Mouse (Mus musculus) liver, adult 2 months (tissue): ENCODE results near the gene Krtap31-2. TPM values are rescaled to one million over a fixed set of nuclear protein-coding genes. Genes with fewer than 3 reads are reported as not detected.

Source experiments
- DNase-seq: peaks from one replicate; pipeline ENCODE4 v3.0.0-alpha.2; 2011; ENCODE audit warnings: low read depth, low spot score; ENCODE audit errors: extremely low read depth
- H3K27ac ChIP-seq: fragments of 200-500 bp; replicated peaks from 2 replicates; pipeline ENCODE4 v1.5.1; 2012; ENCODE audit warnings: low read depth, mild to moderate bottlenecking, control low read depth, inconsistent platforms, low read length; ENCODE audit not compliant: insufficient read depth
- H3K27me3 ChIP-seq: fragments of 200-500 bp; 2 replicates; pipeline ENCODE4 v1.6.1; 2012; ENCODE audit warnings: mild to moderate bottlenecking, moderate library complexity, low read length, inconsistent platforms; ENCODE audit not compliant: control insufficient read depth, insufficient read depth
- H3K36me3 ChIP-seq: fragments of 200-500 bp; 2 replicates; pipeline ENCODE4 v1.6.1; 2012; ENCODE audit warnings: low read length, inconsistent platforms; ENCODE audit not compliant: control insufficient read depth, insufficient read depth
- H3K4me1 ChIP-seq: fragments of 200-500 bp; 2 replicates; pipeline ENCODE4 v1.6.1; 2011; ENCODE audit warnings: low read length; ENCODE audit not compliant: control insufficient read depth, insufficient read depth
- H3K4me3 ChIP-seq: fragments of 200-500 bp; 2 replicates; pipeline ENCODE4 v1.5.1; 2011; ENCODE audit warnings: low read depth, mild to moderate bottlenecking, control low read depth, low read length, moderate library complexity; ENCODE audit not compliant: insufficient read depth
- H3K79me2 ChIP-seq: fragments of 200-500 bp; 2 replicates; pipeline ENCODE4 v1.6.1; 2012; ENCODE audit warnings: inconsistent platforms, mild to moderate bottlenecking, low read length, moderate library complexity; ENCODE audit not compliant: control insufficient read depth, insufficient read depth
- H3K9ac ChIP-seq: fragments of 200-500 bp; 2 replicates; pipeline ENCODE4 v1.6.1; 2012; ENCODE audit warnings: low read depth, mild to moderate bottlenecking, control low read depth, inconsistent platforms, low read length
- CTCF ChIP-seq: fragments of 200-500 bp; IDR thresholded peaks from 2 replicates; pipeline ENCODE4 v1.5.1; 2011; ENCODE audit warnings: low read depth, low read length, control low read depth
- POLR2A ChIP-seq: fragments of 200-500 bp; IDR thresholded peaks from 2 replicates; pipeline ENCODE4 v1.6.1; 2011; ENCODE audit warnings: low read length, control low read depth; ENCODE audit not compliant: insufficient read depth; ENCODE audit errors: extremely low read depth
- WGBS: fragments of 180-500 bp; shearing (Covaris S2); methylation state at CpG from one replicate; pipeline ENCODE4 v1.1.7; 2018; 5-methylcytosine and 5-hydroxymethylcytosine counted together
- polyA plus RNA-seq: library from polyadenylated mRNA; depleted of rRNA; stranded (reverse); fragments of >200 nt; gene quantifications from 2 replicates; pipeline ENCODE4 v1.2.3, GENCODE M21; 2012; rRNA removed
- total RNA-seq: library from RNA; depleted of rRNA; stranded (reverse); fragments of >200 nt; gene quantifications from 2 replicates; pipeline ENCODE4 v1.2.3, GENCODE M21; 2014; rRNA removed

The Krtap31-2 gene
- total RNA-seq (not detected in 2 replicates), polyA plus RNA-seq (not detected in 2 replicates)

- Histone ChIP-seq H3K79me2 (no peaks in the 10 kb centered on the region), H3K27ac (no peak within 1 kb of the TSS), H3K9ac (no peak within 1 kb of the TSS), H3K27me3 (no peaks in the 10 kb centered on the region), H3K4me1 (no peaks in the 10 kb centered on the region), H3K36me3 (no peaks in the 10 kb centered on the region), H3K4me3 (no peak within 1 kb of the TSS)
- TF ChIP-seq POLR2A = no peak
- no peak for TF ChIP-seq CTCF
- no peak for DNase-seq
- WGBS = 73% methylated on average over 1 of the region's 1 CpGs
Observed at GRCm38 (mm10) chr11:99935991-99936390, at the start of gene Krtap31-2. Krtap31-2 (plus strand) TSS chr11:99936291.

- Histone ChIP-seq H3K4me3 (no peak within 1 kb of the TSS), H3K27me3 (no peaks in the 10 kb centered on the region), H3K4me1 (no peaks in the 10 kb centered on the region), H3K79me2 (no peaks in the 10 kb centered on the region), H3K36me3 (no peaks in the 10 kb centered on the region), H3K9ac (no peak within 1 kb of the TSS), H3K27ac (no peak within 1 kb of the TSS)
- 77% methylated on average over 2 of the region's 2 CpGs for WGBS
- no peak for DNase-seq
- no peak for TF ChIP-seq CTCF
- TF ChIP-seq POLR2A = no peak
Observed at GRCm38 (mm10) chr11:99907620-99908019, 28.5 kb upstream of the Krtap31-2 start, which contains the start of gene Krtap31-1. Krtap31-1 (plus strand) TSS chr11:99907920.

- Histone ChIP-seq H3K27ac (no peak within 1 kb of the TSS), H3K27me3 (peaks cover 4% of the 10 kb centered on the region; the same call in 1 of the 2 replicates), H3K4me3 (no peak within 1 kb of the TSS), H3K4me1 (no peaks in the 10 kb centered on the region), H3K79me2 (no peaks in the 10 kb centered on the region), H3K9ac (no peak within 1 kb of the TSS), H3K36me3 (no peaks in the 10 kb centered on the region)
- 79% methylated on average over 3 of the region's 3 CpGs for WGBS
- TF ChIP-seq POLR2A (no peak), CTCF (no peak)
- no peak for DNase-seq
Observed at GRCm38 (mm10) chr11:99914451-99914850, 21.6 kb upstream of the Krtap31-2 start, which contains the start of gene Gm11565. Gm11565 (plus strand) TSS chr11:99914751.

DNA sequence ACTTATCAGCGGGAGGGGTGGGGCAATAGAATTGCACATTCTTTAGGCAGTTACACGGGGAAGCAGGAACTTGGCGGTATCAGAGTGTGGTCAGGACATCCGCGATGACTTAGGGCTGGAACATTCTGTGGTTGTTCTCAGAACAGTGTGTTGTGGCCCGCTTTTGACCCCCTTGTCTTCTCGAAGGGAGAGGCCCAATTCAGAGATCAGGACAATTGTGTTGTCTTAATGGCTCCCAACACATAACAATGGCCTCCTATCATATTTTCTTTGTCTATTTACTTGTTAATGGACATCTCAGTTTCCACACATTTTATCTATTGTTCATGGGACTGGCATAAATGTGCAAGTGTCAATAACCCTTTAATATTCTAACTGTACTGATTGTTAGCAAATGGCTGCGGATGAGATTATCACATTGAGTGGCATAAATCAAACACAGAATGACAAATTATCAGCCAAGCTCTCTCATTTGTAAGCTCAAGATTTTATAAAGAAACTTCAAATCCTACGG lies 1.7 kb downstream of the Krtap31-2 start:
- no peak for DNase-seq
- Histone ChIP-seq H3K4me3 (no peak overlapping the region), H3K9ac (no peak overlapping the region), H3K79me2 (no peaks in the 10 kb centered on the region), H3K27ac (no peak overlapping the region), H3K36me3 (no peaks in the 10 kb centered on the region), H3K27me3 (no peaks in the 10 kb centered on the region), H3K4me1 (no peaks in the 10 kb centered on the region)
- TF ChIP-seq POLR2A = no peak
- WGBS = 81% methylated on average over 9 of the region's 9 CpGs

DNA sequence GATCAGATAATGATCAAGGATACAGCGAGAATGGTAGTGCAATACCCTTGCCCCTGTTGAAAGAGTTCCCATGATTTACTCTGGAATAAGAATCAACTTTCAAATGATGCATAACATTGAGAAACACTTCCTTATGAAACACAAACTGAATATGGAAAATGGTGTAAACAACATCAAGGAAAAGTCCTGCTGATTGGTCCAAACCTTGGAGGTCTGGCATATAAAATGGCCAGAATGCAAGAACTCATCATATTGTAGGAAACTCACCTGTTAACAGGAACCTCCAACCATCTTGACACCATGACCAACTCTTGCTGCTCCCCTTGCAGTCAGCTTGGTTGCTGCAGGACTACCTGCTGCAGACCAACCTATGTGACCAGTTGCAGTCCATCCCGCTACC lies 12.1 kb downstream of the Krtap31-2 start, which contains the start of gene Krtap9-5:
Gene Krtap9-5, plus strand, starts transcription at position 301 of the 400 bp plus-strand sequence.
- Histone ChIP-seq H3K9ac (no peak within 1 kb of the TSS), H3K27ac (no peak within 1 kb of the TSS), H3K79me2 (no peaks in the 10 kb centered on the region), H3K4me1 (no peaks in the 10 kb centered on the region), H3K27me3 (no peaks in the 10 kb centered on the region), H3K4me3 (no peak within 1 kb of the TSS), H3K36me3 (no peaks in the 10 kb centered on the region)
- TF ChIP-seq POLR2A (no peak), CTCF (no peak)
- no peak for DNase-seq
- 89% methylated on average over 2 of the region's 2 CpGs for WGBS

DNA sequence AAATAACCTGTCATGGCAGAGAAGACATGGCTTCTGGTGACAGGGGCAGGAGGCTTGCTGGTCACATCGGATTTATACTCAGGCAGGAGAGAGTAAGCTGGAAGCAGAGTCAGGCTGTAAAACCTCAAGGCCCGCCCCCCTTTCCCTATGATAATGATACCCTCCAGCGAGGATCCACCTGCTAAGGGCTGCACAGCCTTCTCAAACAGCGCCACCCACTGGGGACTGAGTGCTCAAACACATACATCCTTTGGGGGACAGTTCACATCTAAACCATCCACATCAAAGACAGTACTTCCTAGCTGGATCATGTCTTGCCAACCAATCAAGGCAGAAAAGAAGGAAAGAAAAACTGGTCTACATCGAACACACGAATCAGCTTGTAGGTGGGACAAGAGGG lies 28.1 kb downstream of the Krtap31-2 start:
- TF ChIP-seq POLR2A (no peak), CTCF (no peak)
- no peaks in the 10 kb centered on the region for H3K4me1 ChIP-seq
- no peak overlapping the region for H3K27ac ChIP-seq
- no peak overlapping the region for H3K9ac ChIP-seq
- no peak for DNase-seq
- WGBS = 56% methylated on average over 6 of the region's 6 CpGs
- H3K27me3 ChIP-seq = no peaks in the 10 kb centered on the region; the same call in 1 of the 2 replicates
- H3K36me3 ChIP-seq = no peaks in the 10 kb centered on the region
- no peak overlapping the region for H3K4me3 ChIP-seq
- no peaks in the 10 kb centered on the region for H3K79me2 ChIP-seq
